Mouse (Mus musculus): ENCODE measurements at regions not wholly inside any gene's neighbourhood (a gene's known extent, or its start where the extent isn't known, plus 50 kb on each side); places are given as distances from the start of the nearest gene placed in this dataset.

DNA sequence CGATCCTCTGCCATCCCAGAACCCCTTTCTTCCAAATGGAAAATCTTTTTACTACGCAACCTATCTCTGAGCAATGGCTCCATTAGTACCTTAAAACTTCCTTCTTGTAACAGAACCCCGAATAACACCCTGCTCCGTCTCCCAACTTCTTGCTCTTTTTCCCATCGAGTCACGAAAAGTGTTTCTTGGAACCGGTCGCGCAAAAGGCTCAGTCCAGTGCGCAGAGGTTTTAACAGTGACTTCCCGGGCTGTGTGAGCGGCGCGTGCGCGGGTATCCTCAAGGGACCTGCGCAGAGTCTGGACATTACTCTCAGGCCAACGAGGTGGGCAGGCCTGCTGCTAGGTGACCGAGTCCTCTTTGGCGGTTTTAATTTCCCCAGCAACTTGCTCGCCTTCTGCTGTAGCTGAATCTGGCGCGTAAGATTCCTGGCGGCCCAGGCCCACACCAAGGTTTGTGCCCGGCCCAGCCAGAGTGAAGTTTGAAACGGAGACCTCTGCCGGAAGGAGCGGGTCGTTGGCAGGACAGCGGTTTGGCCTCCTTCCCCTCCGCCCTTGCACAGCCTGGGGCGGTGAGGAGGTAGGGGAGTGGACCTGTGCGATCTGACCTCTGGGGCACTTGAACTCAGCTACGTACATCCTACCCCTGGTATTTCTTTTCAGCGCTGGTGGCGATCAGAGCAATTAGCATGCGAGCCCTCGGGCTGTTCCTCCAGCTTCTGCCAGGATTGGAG lies 1103.8 kb upstream of the 2610301B20Rik start:
- no peaks in the 10 kb centered on the region for H3K9me3 ChIP-seq (ENCODE audit: control insufficient read depth, low read length)
- 1% methylated on average over 38 of the region's 38 CpGs for WGBS

DNA sequence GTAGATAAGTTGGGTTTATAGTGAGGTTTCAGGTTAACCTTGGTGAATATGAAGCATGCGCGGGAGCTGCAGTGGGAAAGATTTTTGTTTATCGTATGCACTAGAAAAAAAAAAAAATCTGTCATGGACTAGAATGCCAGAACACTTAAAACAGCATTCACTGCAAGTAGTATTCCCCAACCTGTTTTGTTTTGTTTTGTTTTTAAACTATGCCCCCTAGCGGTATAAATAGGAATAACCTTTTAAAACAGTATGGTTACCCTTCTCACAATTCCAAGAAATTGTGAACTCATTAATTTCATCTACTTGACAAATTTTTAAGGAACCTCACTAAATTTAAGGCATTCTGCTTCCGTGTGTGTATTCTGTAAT lies 1103.2 kb upstream of the 2610301B20Rik start:
- Histone ChIP-seq H3K27me3 (ENCODE audit: control insufficient read depth, insufficient read depth, low read length) (no peaks in the 10 kb centered on the region), H3K36me3 (ENCODE audit: control insufficient read depth, insufficient read depth, low read length) (no peaks in the 10 kb centered on the region), H3K27ac (replicated peaks in 1 of 2; ENCODE audit: control insufficient read depth in 1 of 2, insufficient read depth in 1 of 2, low read depth in 2 of 2, low read length in 2 of 2) (peak overlapping the region; percentile 85 to 89), H3K9me3 (ENCODE audit: control insufficient read depth, low read length) (no peaks in the 10 kb centered on the region), H3K4me2 (ENCODE audit: low read length) (peak overlapping the region; percentile 79), H3K9ac (ENCODE audit: low read length) (peak overlapping the region; percentile 81), H3K4me3 (ENCODE audit: control insufficient read depth in 1 of 2, insufficient read depth in 1 of 2, low read depth in 1 of 2, low read length in 2 of 2) (peak overlapping the region; percentile 61 to 83), H3K4me1 (ENCODE audit: control insufficient read depth in 2 of 2, insufficient read depth in 2 of 2, low read length in 2 of 2) (no peaks in the 10 kb centered on the region)
- 0% methylated on average over 5 of the region's 5 CpGs for WGBS
- no peak for ATAC-seq (ENCODE audit: insufficient number of reproducible peaks, insufficient read depth, low FRiP score, low read depth)

More for the DNA sequence above, 1103.8 kb upstream of the 2610301B20Rik start:
- peak overlapping the region; percentile 79 for H3K4me2 ChIP-seq (ENCODE audit: low read length)
- no peaks in the 10 kb centered on the region for H3K27me3 ChIP-seq (ENCODE audit: control insufficient read depth, insufficient read depth, low read length)
- H3K4me1 ChIP-seq (ENCODE audit: control insufficient read depth in 2 of 2, insufficient read depth in 2 of 2, low read length in 2 of 2), result no peaks in the 10 kb centered on the region
- H3K9ac ChIP-seq (ENCODE audit: low read length), result peak overlapping the region; percentile 81
- peak overlapping the region; percentile 61 to 83 for H3K4me3 ChIP-seq (ENCODE audit: control insufficient read depth in 1 of 2, insufficient read depth in 1 of 2, low read depth in 1 of 2, low read length in 2 of 2)
- peak overlapping the region; percentile 85 to 89 for H3K27ac ChIP-seq (replicated peaks in 1 of 2; ENCODE audit: control insufficient read depth in 1 of 2, insufficient read depth in 1 of 2, low read depth in 2 of 2, low read length in 2 of 2)
- no peaks in the 10 kb centered on the region for H3K36me3 ChIP-seq (ENCODE audit: control insufficient read depth, insufficient read depth, low read length)
- peak; percentile 78 for ATAC-seq (ENCODE audit: insufficient number of reproducible peaks, insufficient read depth, low FRiP score, low read depth)

DNA sequence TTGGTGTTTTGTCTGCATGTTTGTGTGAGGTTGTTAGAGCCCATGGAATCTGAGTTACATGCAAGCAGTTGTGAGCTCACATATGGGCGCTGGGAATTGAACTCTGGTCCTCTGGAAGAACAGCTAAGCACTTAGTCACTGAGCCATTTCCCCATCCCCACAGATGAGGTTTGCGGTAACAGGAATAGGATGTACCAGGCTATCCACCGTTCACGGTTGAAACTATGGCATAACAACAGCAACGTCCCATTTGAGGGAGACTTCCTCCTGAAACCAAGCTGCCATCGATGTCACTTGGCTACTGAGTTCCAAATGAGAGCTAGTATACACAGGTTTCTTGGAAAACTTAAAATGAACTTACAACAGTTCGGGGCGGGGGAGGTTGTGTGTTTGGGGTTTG lies 1095.9 kb upstream of the 2610301B20Rik start:
- no peak for ATAC-seq (ENCODE audit: insufficient number of reproducible peaks, insufficient read depth, low FRiP score, low read depth)
- Histone ChIP-seq H3K4me1 (ENCODE audit: control insufficient read depth in 2 of 2, insufficient read depth in 2 of 2, low read length in 2 of 2) (no peaks in the 10 kb centered on the region), H3K27me3 (ENCODE audit: control insufficient read depth, insufficient read depth, low read length) (no peaks in the 10 kb centered on the region), H3K27ac (replicated peaks in 1 of 2; ENCODE audit: control insufficient read depth in 1 of 2, insufficient read depth in 1 of 2, low read depth in 2 of 2, low read length in 2 of 2) (no peak overlapping the region), H3K4me2 (ENCODE audit: low read length) (no peak overlapping the region), H3K9me3 (ENCODE audit: control insufficient read depth, low read length) (no peaks in the 10 kb centered on the region), H3K9ac (ENCODE audit: low read length) (no peak overlapping the region), H3K4me3 (ENCODE audit: control insufficient read depth in 1 of 2, insufficient read depth in 1 of 2, low read depth in 1 of 2, low read length in 2 of 2) (no peak overlapping the region), H3K36me3 (ENCODE audit: control insufficient read depth, insufficient read depth, low read length) (no peaks in the 10 kb centered on the region)
- WGBS, result 89% methylated on average over 8 of the region's 8 CpGs

- Histone ChIP-seq H3K4me3 (ENCODE audit: control insufficient read depth in 1 of 2, insufficient read depth in 1 of 2, low read depth in 1 of 2, low read length in 2 of 2) (no peak overlapping the region), H3K4me1 (ENCODE audit: control insufficient read depth in 2 of 2, insufficient read depth in 2 of 2, low read length in 2 of 2) (no peaks in the 10 kb centered on the region), H3K9me3 (ENCODE audit: control insufficient read depth, low read length) (no peaks in the 10 kb centered on the region), H3K36me3 (ENCODE audit: control insufficient read depth, insufficient read depth, low read length) (no peaks in the 10 kb centered on the region), H3K4me2 (ENCODE audit: low read length) (no peak overlapping the region), H3K9ac (ENCODE audit: low read length) (no peak overlapping the region), H3K27ac (replicated peaks in 1 of 2; ENCODE audit: control insufficient read depth in 1 of 2, insufficient read depth in 1 of 2, low read depth in 2 of 2, low read length in 2 of 2) (no peak overlapping the region), H3K27me3 (ENCODE audit: control insufficient read depth, insufficient read depth, low read length) (no peaks in the 10 kb centered on the region)
- WGBS, result 72% methylated on average over 3 of the region's 3 CpGs
- no peak for ATAC-seq (ENCODE audit: insufficient number of reproducible peaks, insufficient read depth, low FRiP score, low read depth)
Measured at GRCm38 (mm10) chr4:9779594-9779993, 1094.7 kb upstream of the 2610301B20Rik start.

GRCm38 (mm10) chr4:9780179-9780578 lies 1094.1 kb upstream of the 2610301B20Rik start:
- Histone ChIP-seq H3K4me3 (ENCODE audit: control insufficient read depth in 1 of 2, insufficient read depth in 1 of 2, low read depth in 1 of 2, low read length in 2 of 2) (no peak overlapping the region), H3K9ac (ENCODE audit: low read length) (no peak overlapping the region), H3K27me3 (ENCODE audit: control insufficient read depth, insufficient read depth, low read length) (no peaks in the 10 kb centered on the region), H3K27ac (replicated peaks in 1 of 2; ENCODE audit: control insufficient read depth in 1 of 2, insufficient read depth in 1 of 2, low read depth in 2 of 2, low read length in 2 of 2) (no peak overlapping the region), H3K36me3 (ENCODE audit: control insufficient read depth, insufficient read depth, low read length) (no peaks in the 10 kb centered on the region), H3K4me2 (ENCODE audit: low read length) (no peak overlapping the region), H3K4me1 (ENCODE audit: control insufficient read depth in 2 of 2, insufficient read depth in 2 of 2, low read length in 2 of 2) (no peaks in the 10 kb centered on the region), H3K9me3 (ENCODE audit: control insufficient read depth, low read length) (no peaks in the 10 kb centered on the region)
- WGBS, result 25% methylated on average over 9 of the region's 9 CpGs
- no peak for ATAC-seq (ENCODE audit: insufficient number of reproducible peaks, insufficient read depth, low FRiP score, low read depth)

DNA sequence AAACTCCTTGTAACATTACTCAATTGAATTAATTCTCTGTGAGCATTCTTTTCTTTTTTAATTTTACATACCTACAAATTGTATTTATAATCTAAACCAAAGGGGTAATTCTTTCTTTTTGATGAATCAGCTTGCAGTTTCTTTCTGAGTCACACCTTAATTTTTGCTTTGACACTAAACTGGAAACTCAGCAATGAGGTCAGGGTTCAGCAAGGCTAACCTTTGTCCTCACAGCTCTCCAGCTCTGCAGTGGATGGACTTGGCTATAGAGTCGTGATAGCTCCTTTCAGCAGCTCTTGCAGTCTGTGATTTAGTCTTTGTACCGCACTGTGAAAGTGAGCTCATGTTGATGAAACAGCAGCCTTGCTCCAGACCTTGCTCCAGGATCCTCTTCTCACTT lies 1093.0 kb upstream of the 2610301B20Rik start:
- ATAC-seq (ENCODE audit: insufficient number of reproducible peaks, insufficient read depth, low FRiP score, low read depth), result no peak
- WGBS, result 49% methylated on average over 2 of the region's 2 CpGs

GRCm38 (mm10) chr4:9787795-9788365 lies 1086.4 kb upstream of the 2610301B20Rik start:
- no peak overlapping the region for H3K27ac ChIP-seq (replicated peaks in 1 of 2; ENCODE audit: control insufficient read depth in 1 of 2, insufficient read depth in 1 of 2, low read depth in 2 of 2, low read length in 2 of 2)
- H3K36me3 ChIP-seq (ENCODE audit: control insufficient read depth, insufficient read depth, low read length), result no peaks in the 10 kb centered on the region
- no peak overlapping the region for H3K4me3 ChIP-seq (ENCODE audit: control insufficient read depth in 1 of 2, insufficient read depth in 1 of 2, low read depth in 1 of 2, low read length in 2 of 2)
- H3K9ac ChIP-seq (ENCODE audit: low read length), result no peak overlapping the region
- no peaks in the 10 kb centered on the region for H3K4me1 ChIP-seq (ENCODE audit: control insufficient read depth in 2 of 2, insufficient read depth in 2 of 2, low read length in 2 of 2)
- ATAC-seq (ENCODE audit: insufficient number of reproducible peaks, insufficient read depth, low FRiP score, low read depth), result no peak
- H3K9me3 ChIP-seq (ENCODE audit: control insufficient read depth, low read length), result no peaks in the 10 kb centered on the region
- no peak overlapping the region for H3K4me2 ChIP-seq (ENCODE audit: low read length)
- H3K27me3 ChIP-seq (ENCODE audit: control insufficient read depth, insufficient read depth, low read length), result no peaks in the 10 kb centered on the region
- 46% methylated on average over 5 of the region's 5 CpGs for WGBS

More for the DNA sequence above, 1093.0 kb upstream of the 2610301B20Rik start:
- no peaks in the 10 kb centered on the region for H3K27me3 ChIP-seq (ENCODE audit: control insufficient read depth, insufficient read depth, low read length)
- H3K9ac ChIP-seq (ENCODE audit: low read length), result no peak overlapping the region
- no peak overlapping the region for H3K4me2 ChIP-seq (ENCODE audit: low read length)
- H3K36me3 ChIP-seq (ENCODE audit: control insufficient read depth, insufficient read depth, low read length), result no peaks in the 10 kb centered on the region
- no peaks in the 10 kb centered on the region for H3K4me1 ChIP-seq (ENCODE audit: control insufficient read depth in 2 of 2, insufficient read depth in 2 of 2, low read length in 2 of 2)
- no peak overlapping the region for H3K4me3 ChIP-seq (ENCODE audit: control insufficient read depth in 1 of 2, insufficient read depth in 1 of 2, low read depth in 1 of 2, low read length in 2 of 2)
- no peak overlapping the region for H3K27ac ChIP-seq (replicated peaks in 1 of 2; ENCODE audit: control insufficient read depth in 1 of 2, insufficient read depth in 1 of 2, low read depth in 2 of 2, low read length in 2 of 2)
- no peaks in the 10 kb centered on the region for H3K9me3 ChIP-seq (ENCODE audit: control insufficient read depth, low read length)

- Histone ChIP-seq H3K9ac (ENCODE audit: low read length) (no peak overlapping the region), H3K36me3 (ENCODE audit: control insufficient read depth, insufficient read depth, low read length) (no peaks in the 10 kb centered on the region), H3K4me1 (ENCODE audit: control insufficient read depth in 2 of 2, insufficient read depth in 2 of 2, low read length in 2 of 2) (no peaks in the 10 kb centered on the region), H3K4me3 (ENCODE audit: control insufficient read depth in 1 of 2, insufficient read depth in 1 of 2, low read depth in 1 of 2, low read length in 2 of 2) (no peak overlapping the region), H3K27ac (replicated peaks in 1 of 2; ENCODE audit: control insufficient read depth in 1 of 2, insufficient read depth in 1 of 2, low read depth in 2 of 2, low read length in 2 of 2) (no peak overlapping the region), H3K9me3 (ENCODE audit: control insufficient read depth, low read length) (no peaks in the 10 kb centered on the region), H3K4me2 (ENCODE audit: low read length) (no peak overlapping the region), H3K27me3 (ENCODE audit: control insufficient read depth, insufficient read depth, low read length) (no peaks in the 10 kb centered on the region)
- no peak for ATAC-seq (ENCODE audit: insufficient number of reproducible peaks, insufficient read depth, low FRiP score, low read depth)
- WGBS, result 84% methylated on average over 8 of the region's 8 CpGs
Measured at GRCm38 (mm10) chr4:9790478-9790877, 1083.8 kb upstream of the 2610301B20Rik start.

Measured in heart, embryonic 14.5 days (tissue).